Mouse (Mus musculus) testis, adult 2 months (tissue): Measurements from ENCODE around the gene Palm. TPM values are rescaled to one million over a fixed set of nuclear protein-coding genes. Genes with fewer than 3 reads are reported as not detected.
A peak's percentile ranks its signal among the peaks of the same experiment; 100 is the strongest.

Experiments
- H3K27ac ChIP-seq: fragments of 200-500 bp; 2 replicates; pipeline ENCODE4 v1.5.1; 2012; ENCODE audit warnings: low read depth, low read length; ENCODE audit not compliant: control insufficient read depth, insufficient read depth
- H3K27me3 ChIP-seq: fragments of 200-500 bp; 2 replicates; pipeline ENCODE4 v1.6.1; 2012; ENCODE audit warnings: mild to moderate bottlenecking, low read length, moderate library complexity; ENCODE audit not compliant: control insufficient read depth, insufficient read depth
- H3K36me3 ChIP-seq: fragments of 200-500 bp; 2 replicates; pipeline ENCODE4 v1.6.1; 2012; ENCODE audit warnings: mild to moderate bottlenecking, low read length; ENCODE audit not compliant: control insufficient read depth, insufficient read depth
- H3K4me1 ChIP-seq: fragments of 200-500 bp; 2 replicates; pipeline ENCODE4 v1.6.1; 2012; ENCODE audit warnings: low read length; ENCODE audit not compliant: control insufficient read depth, insufficient read depth
- H3K4me3 ChIP-seq: fragments of 200-500 bp; 2 replicates; pipeline ENCODE4 v1.5.1; 2012; ENCODE audit warnings: low read depth, mild to moderate bottlenecking, low read length, moderate library complexity, mixed read lengths; ENCODE audit not compliant: control insufficient read depth
- CTCF ChIP-seq: fragments of 200-500 bp; IDR thresholded peaks from 2 replicates; pipeline ENCODE4 v1.5.1; 2012; ENCODE audit warnings: low read depth, mild to moderate bottlenecking, inconsistent platforms, low read length, moderate library complexity; ENCODE audit not compliant: control insufficient read depth, insufficient read depth, insufficient replicate concordance
- POLR2A ChIP-seq: fragments of 200-500 bp; IDR thresholded peaks from 2 replicates; pipeline ENCODE4 v1.6.1; 2012; ENCODE audit warnings: low read depth, mild to moderate bottlenecking, inconsistent platforms, low read length, moderate library complexity; ENCODE audit not compliant: control insufficient read depth
- polyA plus RNA-seq: library from polyadenylated mRNA; depleted of rRNA; stranded (reverse); fragments of >200 nt; gene quantifications from 2 replicates; pipeline ENCODE4 v1.2.3, GENCODE M21; 2012

Palm gene
- polyA plus RNA-seq, 1 experiment: 8.1 TPM

DNA sequence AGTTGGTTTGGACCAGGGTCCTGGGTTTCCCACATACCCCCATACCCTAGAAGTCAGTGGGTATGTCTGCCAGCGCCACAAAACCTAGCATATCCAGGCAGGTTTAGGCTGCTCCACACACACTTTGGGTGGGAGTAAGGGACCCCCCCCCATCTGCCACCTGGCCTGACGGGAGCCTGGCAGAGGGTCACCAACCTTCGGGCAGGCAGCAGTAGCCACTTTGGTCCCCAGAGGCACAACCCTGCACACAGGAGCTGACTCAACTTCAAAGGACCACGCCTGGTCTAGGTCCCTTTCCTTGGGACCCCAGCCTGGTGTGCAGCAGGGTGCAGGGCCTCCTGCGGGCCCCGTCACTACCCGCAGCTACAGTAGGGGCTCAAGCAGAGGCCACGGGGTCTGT is 26.9 kb downstream of the Palm start:
- Histone ChIP-seq H3K4me3 (no peak overlapping the region), H3K27ac (no peak overlapping the region), H3K27me3 (no peaks in the 10 kb centered on the region), H3K4me1 (peaks cover 17% of the 10 kb centered on the region), H3K36me3 (no peaks in the 10 kb centered on the region)
- TF ChIP-seq POLR2A (no peak), CTCF (no peak)

DNA sequence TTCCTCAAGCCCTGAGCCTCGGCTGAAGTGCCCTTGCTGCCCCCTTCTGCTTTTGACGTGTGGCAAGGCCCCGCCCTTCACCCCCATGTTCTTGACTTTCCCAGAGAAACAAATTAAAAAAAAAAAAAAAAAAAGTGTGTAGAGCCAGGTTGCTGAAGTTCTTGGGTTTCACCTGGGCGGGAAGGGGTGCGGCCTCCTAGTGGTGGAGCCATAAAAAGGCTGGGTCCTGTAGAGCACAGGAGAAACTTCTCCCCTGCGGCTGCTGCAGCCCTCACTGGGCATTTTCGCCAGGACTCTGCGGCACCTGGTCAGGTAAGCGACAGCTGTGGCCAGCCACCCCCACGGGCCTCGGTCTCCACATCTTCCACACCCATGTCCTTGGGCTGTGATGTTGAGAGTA is 27.4 kb downstream of the Palm start, which contains the start of gene Misp:
Gene Misp (plus strand): TSS at position 208 of the 400 bp plus-strand sequence.
- TF ChIP-seq CTCF (no peak), POLR2A (no peak)
- Histone ChIP-seq H3K27me3 (no peaks in the 10 kb centered on the region), H3K36me3 (no peaks in the 10 kb centered on the region), H3K27ac (no peak within 1 kb of the TSS), H3K4me3 (no peak within 1 kb of the TSS), H3K4me1 (peaks cover 17% of the 10 kb centered on the region)

DNA sequence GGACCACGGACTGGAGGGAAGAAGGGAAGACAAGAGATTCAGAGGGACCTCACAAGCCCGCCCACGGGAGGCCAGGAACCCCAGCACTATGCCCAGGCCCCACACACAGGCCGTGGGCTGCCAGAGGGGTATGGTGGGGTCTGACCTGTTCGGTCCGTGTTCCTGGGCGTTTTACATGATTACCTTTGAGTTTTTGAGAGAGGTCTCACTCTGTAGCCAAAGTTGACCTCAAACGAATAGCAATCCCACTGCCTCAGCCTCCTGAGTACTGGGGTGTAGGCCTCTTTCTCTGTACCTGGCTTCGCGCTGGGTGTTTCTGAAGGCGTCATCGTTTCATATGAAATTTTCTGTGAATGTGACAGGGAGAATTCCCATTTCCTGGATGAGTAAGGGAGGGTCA is 28.4 kb downstream of the Palm start:
- Histone ChIP-seq H3K27ac (no peak overlapping the region), H3K36me3 (no peaks in the 10 kb centered on the region), H3K4me3 (no peak overlapping the region), H3K4me1 (peaks cover 17% of the 10 kb centered on the region), H3K27me3 (no peaks in the 10 kb centered on the region)
- TF ChIP-seq CTCF: no peak
- TF ChIP-seq POLR2A: no peak

DNA sequence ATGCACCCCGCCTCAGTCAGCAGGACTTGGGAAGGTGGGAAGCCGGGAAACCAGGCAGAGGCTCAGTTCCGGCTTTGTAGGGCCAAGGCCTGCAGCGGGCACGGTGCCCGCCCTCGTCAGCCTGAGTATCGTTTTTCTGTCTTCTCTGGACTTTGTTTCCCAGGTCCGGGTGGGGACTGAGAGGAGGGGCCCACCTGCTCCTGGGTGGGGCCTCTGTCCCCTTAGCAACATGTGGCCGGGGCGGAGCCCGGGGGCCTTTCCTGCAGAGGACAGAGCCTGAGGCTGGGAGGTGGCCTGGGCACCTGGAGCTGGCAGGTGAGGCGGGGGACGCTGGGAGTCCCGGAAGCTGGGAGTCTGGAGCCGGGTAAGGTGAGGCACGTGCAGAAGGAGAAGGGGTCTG is 29.0 kb downstream of the Palm start:
- H3K4me3 ChIP-seq: peak overlapping the region; percentile 5; the same call in 1 of the 2 replicates

DNA sequence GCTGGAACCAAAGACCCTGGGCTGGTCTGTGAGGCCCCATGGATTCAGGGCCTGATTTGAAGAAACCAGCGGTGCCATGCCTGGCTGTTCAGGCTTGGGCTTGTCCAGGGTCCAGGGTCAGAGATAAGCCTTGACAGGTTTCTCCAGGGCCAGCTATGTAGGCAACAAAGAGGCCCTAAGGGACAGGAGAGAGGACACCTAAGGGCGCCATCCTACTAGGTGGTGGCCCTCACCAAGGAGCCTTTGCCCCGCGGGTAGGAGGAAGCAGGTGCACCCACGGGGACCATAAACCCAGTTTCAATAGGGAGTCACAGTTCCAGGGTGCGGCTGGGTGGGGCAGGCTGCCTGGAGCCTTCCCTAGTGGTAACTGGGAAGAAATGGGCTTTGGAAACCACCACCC is 29.6 kb downstream of the Palm start:
- no peak for TF ChIP-seq POLR2A
- TF ChIP-seq CTCF: no peak
- Histone ChIP-seq H3K36me3 (no peaks in the 10 kb centered on the region), H3K4me1 (peaks cover 17% of the 10 kb centered on the region), H3K27ac (no peak overlapping the region), H3K27me3 (no peaks in the 10 kb centered on the region), H3K4me3 (no peak overlapping the region)

More for the DNA sequence above, 29.0 kb downstream of the Palm start:
- Histone ChIP-seq H3K27me3 (no peaks in the 10 kb centered on the region), H3K4me1 (peaks cover 17% of the 10 kb centered on the region), H3K27ac (no peak overlapping the region), H3K36me3 (no peaks in the 10 kb centered on the region)
- no peak for TF ChIP-seq POLR2A
- TF ChIP-seq CTCF: no peak

DNA sequence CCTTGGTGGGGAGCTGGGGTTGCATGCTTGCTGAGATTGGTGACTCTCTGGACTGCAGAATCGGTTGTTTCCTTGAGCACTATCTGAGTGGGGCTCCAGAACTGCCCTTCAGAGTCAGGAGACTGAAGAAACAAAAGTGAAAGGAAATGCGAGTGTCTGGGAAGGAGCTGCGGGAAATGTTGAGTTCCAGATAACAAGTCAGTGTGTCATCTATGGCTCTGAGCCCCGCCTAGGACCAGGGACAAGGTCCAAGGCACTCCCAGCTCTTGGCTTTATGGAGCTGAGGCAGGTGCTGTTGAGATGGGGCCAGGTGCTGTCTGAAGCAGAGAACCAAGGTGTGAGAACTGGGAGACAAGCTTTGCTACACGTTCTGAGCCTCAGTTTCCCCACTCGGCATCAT is 31.0 kb downstream of the Palm start:
- H3K36me3 ChIP-seq: no peaks in the 10 kb centered on the region
- H3K4me3 ChIP-seq: no peak overlapping the region
- no peak overlapping the region for H3K27ac ChIP-seq
- no peaks in the 10 kb centered on the region for H3K27me3 ChIP-seq
- TF ChIP-seq POLR2A (no peak), CTCF (no peak)
- H3K4me1 ChIP-seq: peaks cover 14% of the 10 kb centered on the region

DNA sequence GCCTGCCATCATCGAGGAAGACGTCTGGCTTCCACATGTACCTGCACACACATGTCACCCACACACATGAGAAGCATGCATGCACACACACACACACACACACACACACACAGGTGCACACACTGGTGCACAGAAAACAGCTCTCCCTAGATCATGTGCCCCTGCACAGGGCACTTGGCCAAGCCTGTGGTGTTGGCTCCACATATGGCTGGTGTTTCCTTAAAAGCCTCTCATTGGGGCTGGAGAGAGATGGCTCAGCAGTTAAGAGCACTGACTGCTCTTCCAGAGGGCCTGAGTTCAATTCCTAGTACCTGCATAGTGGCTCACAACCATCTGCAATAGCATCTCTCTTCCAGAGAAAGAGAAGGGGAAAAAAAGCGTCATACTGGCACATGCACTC is 38.2 kb downstream of the Palm start:
- TF ChIP-seq POLR2A (no peak), CTCF (no peak)
- Histone ChIP-seq H3K4me1 (no peaks in the 10 kb centered on the region), H3K4me3 (no peak overlapping the region), H3K27ac (no peak overlapping the region), H3K36me3 (no peaks in the 10 kb centered on the region), H3K27me3 (no peaks in the 10 kb centered on the region)
